Comparison of ENCODE assay signal across 11 mouse cellular contexts in genomic region chr9:79829842-79830800, GRCm38 (mm10). TPM values are rescaled to one million over a fixed set of nuclear protein-coding genes. Genes with fewer than 3 reads are reported as not detected.
DNase-seq lines count a peak whose midpoint lies in the region; ATAC-seq lines count a peak whose summit lies in the region.
"Had no signal": no experiment of that assay in that cellular context is flagged by ENCODE, and none has a peak within 500 bp of the region (broad histone marks: within the 10 kb centered on the region; RNA-seq: fewer than 3 reads in every experiment).

No protein-coding gene starts in this region.

- H3K27ac ChIP-seq in forebrain, embryonic 15.5 days (replicated peaks), result no peak overlapping the region
- no peak overlapping the region for H3K27ac ChIP-seq in hindbrain, embryonic 16.5 days (ENCODE audit: low read depth, low read length)
- H3K27ac ChIP-seq in midbrain, embryonic 16.5 days (ENCODE audit: low read length), result no peak overlapping the region
- H3K27ac ChIP-seq: limb, embryonic 10.5 days had no signal

- H3K9me3 ChIP-seq in forebrain, embryonic 15.5 days, result no peaks in the 10 kb centered on the region
- no peaks in the 10 kb centered on the region for H3K9me3 ChIP-seq in hindbrain, embryonic 16.5 days (ENCODE audit: control insufficient read depth, low read length)
- no peaks in the 10 kb centered on the region for H3K9me3 ChIP-seq in midbrain, embryonic 16.5 days (replicated peaks; ENCODE audit: control insufficient read depth, low read length, poor library complexity, severe bottlenecking)
- H3K9me3 ChIP-seq: limb, embryonic 10.5 days had no signal

- peaks cover 13% of the 10 kb centered on the region for H3K4me1 ChIP-seq in forebrain, embryonic 15.5 days
- H3K4me1 ChIP-seq in hindbrain, embryonic 16.5 days (ENCODE audit: control insufficient read depth, insufficient read depth, low read depth, low read length), result no peaks in the 10 kb centered on the region; the same call in 1 of the 2 replicates
- H3K4me1 ChIP-seq in midbrain, embryonic 16.5 days (ENCODE audit: control insufficient read depth, insufficient read depth, low read length), result peaks cover 14% of the 10 kb centered on the region
- H3K4me1 ChIP-seq: limb, embryonic 10.5 days had no signal

- WGBS in forebrain, embryonic 15.5 days, result 11% methylated on average over 23 of the region's 23 CpGs
- WGBS in hindbrain, embryonic 16.5 days, result 42% methylated on average over 23 of the region's 23 CpGs
- 10% methylated on average over 23 of the region's 23 CpGs for WGBS in midbrain, embryonic 16.5 days

- peak overlapping the region; percentile 32 for H3K4me3 ChIP-seq in forebrain, embryonic 15.5 days
- peak overlapping the region; percentile 22 for H3K4me3 ChIP-seq in hindbrain, embryonic 16.5 days (ENCODE audit: low read length)
- peak overlapping the region; percentile 31 for H3K4me3 ChIP-seq in midbrain, embryonic 16.5 days (ENCODE audit: low read depth, low read length)
- H3K4me3 ChIP-seq: limb, embryonic 10.5 days had no signal

- peak overlapping the region; percentile 48 for H3K4me2 ChIP-seq in forebrain, embryonic 15.5 days (replicated peaks)
- H3K4me2 ChIP-seq in hindbrain, embryonic 16.5 days (ENCODE audit: low read length), result peak overlapping the region; percentile 44
- H3K4me2 ChIP-seq in midbrain, embryonic 16.5 days (ENCODE audit: low read length), result peak overlapping the region; percentile 52

- 0 out of 2 replicates have a peak, but pooled peaks have one; percentile 35 for ATAC-seq in forebrain, embryonic 15.5 days (replicated peaks)
- ATAC-seq in hindbrain, embryonic 16.5 days, result no peak
- ATAC-seq in midbrain, embryonic 16.5 days, result no peak; the same call in 1 of the 2 replicates
- ATAC-seq: Patski had no signal

- no peaks in the 10 kb centered on the region for H3K27me3 ChIP-seq in forebrain, embryonic 15.5 days
- no peaks in the 10 kb centered on the region for H3K27me3 ChIP-seq in hindbrain, embryonic 16.5 days (replicated peaks; ENCODE audit: control insufficient read depth, insufficient read depth, low read length)
- no peaks in the 10 kb centered on the region for H3K27me3 ChIP-seq in midbrain, embryonic 16.5 days (ENCODE audit: control insufficient read depth, insufficient read depth, low read depth, low read length)

- H3K9ac ChIP-seq in forebrain, embryonic 15.5 days (replicated peaks), result peak overlapping the region; percentile 38
- H3K9ac ChIP-seq in hindbrain, embryonic 16.5 days (ENCODE audit: low read depth, low read length), result no peak overlapping the region
- peak overlapping the region; percentile 32; the same call in 1 of the 2 replicates for H3K9ac ChIP-seq in midbrain, embryonic 16.5 days (ENCODE audit: low read depth, low read length)

- H3K36me3 ChIP-seq in forebrain, embryonic 15.5 days, result no peaks in the 10 kb centered on the region
- no peaks in the 10 kb centered on the region for H3K36me3 ChIP-seq in hindbrain, embryonic 16.5 days (ENCODE audit: control insufficient read depth, insufficient read depth, low read length)
- H3K36me3 ChIP-seq in midbrain, embryonic 16.5 days (ENCODE audit: control insufficient read depth, insufficient read depth, low read length), result no peaks in the 10 kb centered on the region
- H3K36me3 ChIP-seq: limb, embryonic 10.5 days had no signal

- peak; percentile 13 to 23 for DNase-seq in cerebellum, postnatal 10 days
- no peak for DNase-seq in cerebellum, adult 11 months
- DNase-seq in adipocyte (ENCODE audit: low spot score), result no peak
- no peak for DNase-seq in cerebellum, postnatal 14 days
- DNase-seq in frontal cortex, postnatal 25 days (ENCODE audit: low spot score in 2 of 2), result no peak
- DNase-seq: thymus, postnatal 4 days had no signal

RNA-seq across cellular contexts. Expression of gene Tmem30a, which starts 36.8 kb away (rescaled TPM):
- polyA plus RNA-seq in forebrain, embryonic 15.5 days (2015; fragmentation: Nextera tagmentation; extraction: Ambion mirVana), result 105 and 110 TPM in 2 replicates
- polyA plus RNA-seq in hindbrain, embryonic 16.5 days (2015; fragmentation: Nextera tagmentation; extraction: Ambion mirVana), result 122 and 127 TPM in 2 replicates
- 127 and 136 TPM in 2 replicates for polyA plus RNA-seq in midbrain, embryonic 16.5 days (2015; fragmentation: Nextera tagmentation; extraction: Ambion mirVana)

Comparison
In these comparisons a context has a peak if more than half of its experiments do, and no peak if none do; other contexts are left out.
1. DNase-seq: peak in cerebellum, postnatal 10 days (2 of 2); none in cerebellum, adult 11 months (single experiment), adipocyte (single experiment), cerebellum, postnatal 14 days (0 of 2) and frontal cortex, postnatal 25 days (0 of 2).
2. Peak in every context shown above with its lines, with median percentiles within 50 percentile points of each other: H3K4me2 ChIP-seq and H3K4me3 ChIP-seq.